Mouse (Mus musculus): ENCODE measurements around the gene Ttll12. TPM values are rescaled to one million over a fixed set of nuclear protein-coding genes. Genes with fewer than 3 reads are reported as not detected.
A peak's percentile ranks its signal among the peaks of the same experiment; 100 is the strongest.

Ttll12 gene
- total RNA-seq, 1 experiment from 2014 or later, result 26.0 TPM

DNA sequence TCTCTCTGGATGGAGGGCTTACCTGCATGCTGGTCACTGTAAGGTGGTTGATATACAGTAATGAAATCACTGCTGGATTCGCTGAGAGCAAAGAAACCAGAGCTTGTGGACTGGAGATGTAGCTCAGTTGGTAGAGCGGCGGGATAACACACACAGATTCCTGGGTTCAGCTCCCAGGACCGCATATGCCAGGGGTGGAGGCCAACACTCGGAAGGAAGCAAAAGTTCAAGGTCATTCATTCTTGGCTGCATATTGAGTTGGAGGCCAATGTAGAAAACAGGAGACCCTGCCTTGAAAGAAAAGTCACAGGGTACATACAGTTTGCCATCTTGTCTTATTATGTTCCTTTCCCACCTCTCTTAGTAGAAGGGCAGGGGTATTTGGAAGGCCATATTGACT, 65.2 kb downstream of the Ttll12 start:
- no peak for ATAC-seq (replicated peaks; ENCODE audit: low read depth, poor library complexity, severe bottlenecking)

DNA sequence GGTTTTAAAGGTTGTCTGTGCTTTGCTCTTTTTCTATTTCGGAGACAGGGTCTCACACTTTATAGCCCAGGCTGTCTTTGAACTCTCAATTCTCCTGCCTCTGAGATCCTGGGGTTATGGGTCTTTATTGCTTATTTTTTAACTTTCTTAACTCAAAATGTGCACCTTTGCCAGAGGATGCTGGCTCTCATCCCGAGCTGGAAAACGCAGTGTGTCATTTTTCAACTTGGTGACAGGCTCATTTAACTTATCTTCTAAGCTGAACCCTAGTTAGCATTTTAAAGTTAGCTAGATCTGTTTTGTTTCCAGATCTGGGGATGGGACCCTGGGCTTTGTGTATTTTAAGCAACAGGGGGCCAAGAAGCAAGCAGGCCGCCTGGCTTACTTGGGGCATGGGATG, 66.1 kb downstream of the Ttll12 start:
- ATAC-seq (replicated peaks; ENCODE audit: low read depth, poor library complexity, severe bottlenecking), result no peak

DNA sequence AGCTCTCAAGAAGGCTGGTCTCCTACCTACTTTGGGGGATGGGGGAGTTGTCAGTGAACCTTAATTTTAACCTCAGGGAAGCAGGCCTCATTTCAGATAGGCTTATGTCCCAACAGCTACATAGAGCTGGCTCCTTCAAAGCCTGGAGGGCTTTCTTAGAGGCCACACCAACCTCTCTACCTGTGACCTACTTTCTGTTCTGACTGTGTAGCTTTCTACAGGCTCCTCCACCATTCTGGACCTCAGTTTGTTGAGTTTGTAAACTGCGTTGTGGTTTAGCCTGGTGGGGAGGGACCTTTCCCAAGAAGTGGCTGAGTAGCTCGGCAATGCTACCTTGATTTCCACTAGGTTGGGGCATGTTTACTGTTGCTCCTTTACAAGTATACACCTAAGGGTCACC, 67.2 kb downstream of the Ttll12 start:
- ATAC-seq (replicated peaks; ENCODE audit: low read depth, poor library complexity, severe bottlenecking), result no peak

DNA sequence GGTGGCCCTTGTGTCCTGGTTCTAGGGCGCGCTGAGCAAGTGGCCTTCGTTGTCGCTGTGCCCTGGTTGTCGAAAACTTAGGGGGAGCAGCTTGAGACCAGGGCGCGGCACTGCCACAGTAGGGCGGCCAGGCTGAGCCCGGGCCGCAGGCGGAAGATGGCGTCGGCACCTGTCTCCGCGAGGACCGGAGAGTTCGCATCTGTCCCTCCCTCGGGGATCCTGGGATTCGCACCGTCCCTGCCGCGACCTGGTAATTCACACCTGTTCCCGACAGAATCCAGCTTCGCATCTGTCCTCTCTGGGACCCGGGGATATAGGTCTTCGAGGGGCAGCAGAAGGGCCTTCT, 67.9 kb downstream of the Ttll12 start:
- peak; percentile 40 for ATAC-seq (replicated peaks; ENCODE audit: low read depth, poor library complexity, severe bottlenecking)

DNA sequence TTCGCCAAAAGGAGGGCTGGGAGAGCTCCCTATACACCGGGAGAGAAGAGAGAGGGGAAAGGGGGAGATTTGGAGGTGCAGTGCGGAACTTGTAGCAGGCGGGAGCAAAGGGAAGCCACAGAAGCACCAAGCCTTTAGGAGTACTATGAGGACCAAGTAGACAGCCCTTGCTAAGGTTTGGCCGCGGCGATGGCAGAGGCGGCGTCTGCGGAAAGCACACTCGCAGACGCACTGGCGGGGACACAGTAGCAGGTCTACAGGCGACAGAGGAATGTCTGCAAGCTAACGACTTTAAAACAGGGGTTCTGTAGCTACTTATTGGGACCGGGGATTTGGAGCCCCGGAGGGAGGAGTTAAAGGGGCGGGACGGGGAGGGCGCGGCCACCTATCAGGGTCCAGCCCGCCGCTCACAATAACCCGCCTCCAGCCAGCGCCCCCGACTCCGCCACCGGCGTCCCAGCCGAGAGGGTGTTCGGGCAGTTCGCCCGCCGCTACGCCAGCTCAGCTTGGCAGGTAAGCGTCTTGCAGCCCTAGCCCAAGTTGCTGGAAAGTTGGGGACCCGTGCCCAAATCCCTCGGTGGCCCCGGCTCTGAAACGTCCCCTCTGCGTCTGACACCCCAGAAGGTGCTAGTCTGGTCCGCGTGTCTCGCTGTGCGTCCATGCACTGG, 68.4 kb downstream of the Ttll12 start, which contains the start of gene Bik:
TSS of gene Bik (plus strand) at position 439 of the 668 bp plus-strand sequence.
- peak; percentile 68 for ATAC-seq (replicated peaks; ENCODE audit: low read depth, poor library complexity, severe bottlenecking)

Other genes starting within 250 kb of the Ttll12 start
- gene Arfgap3, start 244.9 kb downstream of the Ttll12 start, total RNA-seq (2017), result 13.8 and 25.5 TPM in 2 replicates
- gene Pacsin2, start 130.6 kb downstream of the Ttll12 start, total RNA-seq (2017), result 98.3 and 123 TPM in 2 replicates
- gene Ttll1, start 84.3 kb downstream of the Ttll12 start, total RNA-seq (2017), result 6.3 and 8.5 TPM in 2 replicates
- not detected in 2 replicates for gene Bik, start 68.3 kb downstream of the Ttll12 start, total RNA-seq (2017)
- 60.8 and 78.3 TPM in 2 replicates for gene Tspo, start 31.6 kb downstream of the Ttll12 start, total RNA-seq (2017)
- 15.0 and 25.3 TPM in 2 replicates for gene Mcat, start 31.4 kb downstream of the Ttll12 start, total RNA-seq (2017)
- gene Scube1, start 129.9 kb upstream of the Ttll12 start, total RNA-seq (2017), result not detected in 2 replicates
- not detected in 2 replicates for gene Mpped1, start 184.3 kb upstream of the Ttll12 start, total RNA-seq (2017)

All from common myeloid progenitor, adult 5-6 weeks (primary cell).